Mouse (Mus musculus): ENCODE data around the gene Vmn2r18.

The Vmn2r18 gene

DNA sequence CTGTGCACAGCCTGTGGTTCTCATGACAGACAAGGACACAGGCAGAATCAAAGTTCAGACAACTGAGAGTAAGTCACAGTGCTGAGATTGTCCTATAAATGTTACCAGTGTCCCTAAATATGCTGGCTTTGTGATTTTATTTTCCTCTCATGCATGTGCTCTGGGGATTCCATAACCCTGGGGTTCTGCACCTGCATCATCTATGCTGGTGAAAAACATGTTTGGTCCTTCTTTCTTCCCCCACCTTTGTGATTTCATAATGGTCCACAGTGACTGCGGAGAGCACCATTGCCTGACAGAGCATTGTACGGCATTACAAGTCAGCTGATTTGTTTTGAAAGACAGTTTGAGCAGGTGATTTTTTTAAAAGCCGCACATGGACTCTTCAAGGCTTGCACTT, at the start of gene Vmn2r18:
Gene Vmn2r18, minus strand, starts transcription at position 101 of the 400 bp plus-strand sequence.
- DNase-seq: no peak

DNA sequence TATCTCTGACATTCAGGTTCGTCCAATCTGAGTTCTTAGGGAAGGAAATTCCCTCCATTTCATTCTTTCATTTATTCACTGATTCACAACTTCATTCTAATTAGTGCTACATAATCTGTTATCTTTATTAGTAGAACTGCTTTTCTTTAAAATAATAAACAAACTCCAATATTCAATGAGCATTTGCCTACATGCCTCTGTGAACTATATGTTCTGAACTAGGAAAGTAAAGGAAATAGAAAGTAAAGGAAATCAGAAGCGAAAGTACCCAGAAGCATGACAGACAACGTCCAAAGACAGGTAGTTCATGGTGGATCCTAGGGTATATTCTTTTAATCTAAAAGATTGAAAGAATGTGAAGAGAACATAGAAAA, 45.6 kb upstream of the Vmn2r18 start:
- DNase-seq: no peak

DNA sequence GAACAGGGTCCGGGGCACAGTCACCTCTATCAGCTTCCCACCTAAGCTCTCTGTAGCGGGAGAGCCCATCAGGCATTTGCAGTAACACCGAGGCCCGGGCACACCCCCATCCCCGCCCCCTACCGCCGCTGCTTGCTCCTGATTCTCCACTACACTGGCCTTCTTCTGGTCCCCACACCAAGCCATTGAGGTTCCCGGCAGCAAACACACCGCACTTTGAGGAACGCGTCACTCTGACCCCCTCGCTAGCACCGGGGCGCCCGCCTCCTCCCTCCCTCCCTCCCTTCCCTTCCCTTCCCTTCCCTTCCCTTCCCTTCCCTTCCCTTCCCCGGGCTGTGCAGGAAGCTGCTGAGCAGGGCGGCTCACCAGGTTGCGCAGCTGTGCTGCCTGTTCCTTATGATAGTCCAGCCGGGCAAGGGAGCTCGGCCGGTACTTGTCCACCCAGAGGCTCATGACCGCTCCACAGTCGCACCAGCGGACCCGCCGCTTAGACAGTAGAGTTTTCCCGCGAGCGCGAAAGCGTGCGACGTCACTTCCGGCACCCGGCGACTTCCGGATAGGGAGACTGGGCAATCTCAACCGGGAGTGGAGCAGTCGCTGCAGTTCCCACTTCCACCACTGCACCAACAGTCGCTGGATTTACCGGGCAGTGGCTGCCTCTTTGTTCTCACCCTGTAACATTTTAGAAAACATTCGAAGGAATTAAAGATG, 45.0 kb upstream of the Vmn2r18 start, which contains the start of gene Rfc3:
Gene Rfc3, minus strand, starts transcription at position 543 of the 711 bp plus-strand sequence.
- peak; percentile 99 for DNase-seq

DNA sequence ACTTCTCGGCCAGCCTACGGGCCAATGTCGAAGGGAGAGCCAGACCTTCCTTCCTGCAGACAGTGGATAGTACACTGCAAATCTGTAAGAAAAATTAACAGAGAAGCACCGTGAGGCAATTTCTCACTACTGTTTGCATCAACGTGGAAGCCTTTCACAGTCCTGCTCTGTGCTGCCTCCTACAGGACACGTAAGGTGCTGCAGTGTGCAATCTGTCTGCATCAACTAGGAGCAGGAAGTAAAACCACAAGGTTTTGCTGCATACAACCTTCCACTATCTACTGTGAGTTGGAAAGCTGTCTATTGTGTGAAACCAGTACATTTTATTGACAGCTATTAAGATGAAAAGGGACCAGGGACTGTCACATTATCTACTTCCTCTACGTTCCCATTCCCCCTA, 39.0 kb upstream of the Vmn2r18 start:
- peak; percentile 18 to 20 for DNase-seq

DNA sequence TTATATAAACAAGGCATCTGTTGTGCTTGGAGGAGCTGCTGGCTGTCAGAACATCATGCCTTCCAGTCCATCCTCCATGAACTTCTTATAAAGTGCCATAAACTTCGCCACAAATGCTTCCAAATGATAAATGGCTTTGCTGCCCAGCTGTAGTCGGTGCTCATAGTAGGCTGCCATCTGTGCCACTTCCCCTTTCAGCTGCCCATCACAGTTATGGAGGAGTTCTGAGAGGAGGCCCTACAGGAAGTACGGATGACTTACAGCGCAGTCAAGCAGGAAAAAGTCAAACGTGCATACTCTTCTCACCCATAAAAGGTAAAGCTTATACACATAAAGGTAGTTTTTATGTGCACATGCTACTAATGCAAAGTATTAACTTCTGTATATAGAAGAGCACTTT, 37.0 kb upstream of the Vmn2r18 start:
- DNase-seq: no peak

DNA sequence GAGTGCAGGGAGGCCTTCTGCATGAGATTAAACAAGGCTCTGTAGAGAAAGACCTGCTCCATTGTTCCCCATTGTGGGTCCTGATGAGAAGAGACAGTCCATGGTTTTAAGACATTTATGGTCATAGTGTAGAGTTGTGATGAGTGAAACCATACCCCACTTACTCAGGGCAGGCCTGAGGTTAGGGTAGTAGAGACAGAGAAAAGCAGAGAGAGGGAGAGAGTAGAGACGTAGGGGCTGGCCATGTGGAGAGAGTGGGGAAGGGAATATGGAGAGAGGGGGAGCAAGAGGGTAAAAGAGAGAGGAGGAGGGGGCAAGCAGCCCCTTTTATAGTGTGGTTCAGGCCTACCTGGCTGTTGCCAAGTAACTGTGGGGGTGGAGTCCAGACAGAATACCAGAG, 36.3 kb upstream of the Vmn2r18 start:
- no peak for DNase-seq

DNA sequence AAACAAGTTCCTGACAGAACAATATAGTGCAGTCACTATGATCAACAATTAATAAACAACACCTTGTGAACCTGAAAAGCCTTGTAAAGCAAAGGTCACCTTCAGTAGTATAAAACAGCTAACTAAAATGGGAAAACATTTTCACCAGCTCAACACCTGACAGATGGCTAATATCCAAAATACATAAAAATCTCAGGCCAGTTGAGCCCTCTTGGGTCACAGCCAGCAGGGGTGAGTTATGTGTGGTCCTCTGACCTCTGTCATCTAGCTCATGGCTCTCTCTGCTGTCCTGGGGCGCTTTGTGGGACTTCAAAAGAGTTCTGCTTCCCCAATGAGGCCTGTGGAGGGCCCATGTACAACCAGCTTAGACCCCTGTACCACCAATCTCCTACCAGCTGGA, 4.1 kb downstream of the Vmn2r18 start:
- DNase-seq: no peak

Data from kidney, postnatal 4 days (tissue).